Mouse (Mus musculus) C2C12 (cell line): ENCODE data around the gene Sprr4. TPM values are rescaled to one million over a fixed set of nuclear protein-coding genes. Genes with fewer than 3 reads are reported as not detected.
A peak's percentile ranks its signal among the peaks of the same experiment; 100 is the strongest.
"Not testable (repeated sequence)": the region's sequence is repeated elsewhere in the genome, so short reads cannot be mapped to it uniquely, and the experiment has no call there.

Experiments
- H3K27me3 ChIP-seq: one replicate; pipeline ENCODE4 v1.6.1; 2011; ENCODE audit not compliant: control insufficient read depth, insufficient read depth, insufficient read length
- H3K36me3 ChIP-seq: one replicate; pipeline ENCODE4 v1.6.1; 2011; ENCODE audit not compliant: control insufficient read depth, insufficient read depth
- H3K4me3 ChIP-seq: one replicate; pipeline ENCODE4 v1.5.1; 2011; ENCODE audit warnings: mild to moderate bottlenecking, control low read depth; ENCODE audit not compliant: poor library complexity, insufficient read depth, severe bottlenecking
- H3K79me2 ChIP-seq: one replicate; pipeline ENCODE4 v1.6.1; 2011; ENCODE audit not compliant: control insufficient read depth, insufficient read depth
- H3K79me3 ChIP-seq: one replicate; pipeline ENCODE4 v1.6.1; 2011; ENCODE audit warnings: low read depth, control low read depth
- H3ac ChIP-seq: one replicate; pipeline ENCODE3; 2011; ENCODE audit warnings: low read depth; ENCODE audit not compliant: control insufficient read depth, insufficient read length
- CEBPB ChIP-seq: IDR thresholded peaks from one replicate; pipeline ENCODE4 v1.6.1; 2011; ENCODE audit warnings: low read depth, mild to moderate bottlenecking, control low read depth, moderate library complexity
- CTCF ChIP-seq: IDR thresholded peaks from one replicate; pipeline ENCODE4 v1.5.1; 2011; ENCODE audit not compliant: control insufficient read depth, insufficient read depth, insufficient read length
- FOSL1 ChIP-seq: IDR thresholded peaks from one replicate; pipeline ENCODE4 v1.8.0; 2011; ENCODE audit warnings: mild to moderate bottlenecking, low read length; ENCODE audit not compliant: poor library complexity, insufficient read depth, severe bottlenecking
- MAX ChIP-seq: IDR thresholded peaks from one replicate; pipeline ENCODE4 v1.6.1; 2011; ENCODE audit warnings: mild to moderate bottlenecking, control low read depth
- MYOD1 ChIP-seq: IDR thresholded peaks from one replicate; pipeline ENCODE4 v1.6.1; 2011; ENCODE audit warnings: low read depth; ENCODE audit not compliant: control insufficient read depth, insufficient read length
- MYOG ChIP-seq: IDR thresholded peaks from one replicate; pipeline ENCODE4 v1.6.1; 2011; ENCODE audit not compliant: control insufficient read depth, insufficient read length; ENCODE audit errors: extremely low read depth
- USF1 ChIP-seq: IDR thresholded peaks from one replicate; pipeline ENCODE4 v1.6.1; 2011; ENCODE audit warnings: low read depth, mild to moderate bottlenecking, control low read depth, moderate library complexity
- long read RNA-seq, 2 experiments: library from polyadenylated mRNA; unstranded; transcript quantifications; one replicate each; pipeline ENCODE4 v2.0.0; 2019 to 2020
- polyA plus RNA-seq: library from polyadenylated mRNA; unstranded; fragments of >200 nt; fragmentation: generic; extraction: Trizol; gene quantifications from one replicate; pipeline ENCODE4 v1.2.1, GENCODE M21; 2012; ENCODE audit warnings: missing spikeins

The Sprr4 gene
- not detected for polyA plus RNA-seq
- long read RNA-seq, experiment 1: 0 reads
- long read RNA-seq, experiment 2: 0 reads

DNA sequence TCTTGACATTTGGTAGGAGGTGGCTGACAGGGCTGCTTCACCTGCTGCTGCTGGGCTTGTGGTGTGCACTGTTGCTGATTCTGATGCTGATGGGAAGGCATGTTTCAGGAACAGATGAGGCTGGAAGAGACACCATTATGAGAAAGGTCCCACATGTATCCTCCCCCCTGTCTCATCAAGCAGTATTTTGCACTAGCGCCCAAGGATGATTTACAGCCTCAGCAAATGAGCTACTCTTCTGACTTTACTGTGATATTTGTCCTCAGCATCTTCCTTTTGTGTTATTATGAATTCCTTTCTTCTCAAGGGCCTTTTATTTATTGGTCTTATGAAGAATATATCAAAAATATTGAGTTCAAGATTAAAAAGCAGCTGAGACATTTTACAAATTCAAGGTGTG lies at the start of gene Sprr4:
Gene Sprr4 (minus strand): TSS at position 101 of the 400 bp plus-strand sequence.
- no peak for TF ChIP-seq MAX
- no peak for TF ChIP-seq USF1
- no peak for TF ChIP-seq MYOG
- TF ChIP-seq CEBPB: no peak
- no peak for TF ChIP-seq MYOD1
- TF ChIP-seq CTCF: no peak
- TF ChIP-seq FOSL1: no peak
- H3ac ChIP-seq: no peak within 1 kb of the TSS
- H3K4me3 ChIP-seq: no peak within 1 kb of the TSS
- no peaks in the 10 kb centered on the region for H3K79me2 ChIP-seq
- no peaks in the 10 kb centered on the region for H3K27me3 ChIP-seq
- H3K36me3 ChIP-seq: no peaks in the 10 kb centered on the region
- no peaks in the 10 kb centered on the region for H3K79me3 ChIP-seq

GRCm38 (mm10) chr3:92534411-92534810 lies 34.1 kb upstream of the Sprr4 start, which contains the start of gene 2310046K23Rik:
2310046K23Rik (minus strand) TSS chr3:92534511.
- no peak within 1 kb of the TSS for H3K4me3 ChIP-seq
- H3K36me3 ChIP-seq: no peaks in the 10 kb centered on the region
- H3K27me3 ChIP-seq: no peaks in the 10 kb centered on the region
- H3K79me3 ChIP-seq: no peaks in the 10 kb centered on the region
- H3K79me2 ChIP-seq: no peaks in the 10 kb centered on the region
- TF ChIP-seq CTCF (no peak), FOSL1 (no peak), USF1 (no peak), CEBPB (no peak), MAX (no peak), MYOD1 (no peak), MYOG (no peak)
- no peak within 1 kb of the TSS for H3ac ChIP-seq

DNA sequence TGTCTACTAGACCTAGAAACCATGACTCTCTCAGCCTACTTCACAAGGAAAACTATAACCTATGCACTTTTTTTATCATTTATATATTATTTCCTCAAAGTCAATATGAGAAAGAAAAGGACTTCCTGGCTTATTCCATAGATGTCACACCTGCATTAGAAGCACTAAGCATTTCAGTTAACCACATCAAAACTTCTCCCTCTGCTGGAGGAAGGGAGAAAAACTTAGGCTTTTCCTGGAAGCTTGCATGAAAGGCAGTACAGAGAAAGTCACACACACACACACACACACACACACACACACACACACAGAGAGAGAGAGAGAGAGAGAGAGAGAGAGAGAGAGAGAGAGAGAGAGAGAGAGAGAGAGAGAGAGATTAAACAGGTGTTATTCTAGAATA lies 12.0 kb upstream of the Sprr4 start:
- no peaks in the 10 kb centered on the region for H3K79me2 ChIP-seq
- H3K79me3 ChIP-seq: no peaks in the 10 kb centered on the region
- no peak for TF ChIP-seq MYOG
- no peak for TF ChIP-seq CTCF
- no peak for TF ChIP-seq MYOD1
- TF ChIP-seq USF1: no peak
- TF ChIP-seq FOSL1: no peak
- no peak for TF ChIP-seq CEBPB
- TF ChIP-seq MAX: no peak
- no peak overlapping the region for H3K4me3 ChIP-seq
- H3ac ChIP-seq: no peak overlapping the region
- H3K36me3 ChIP-seq: no peaks in the 10 kb centered on the region
- H3K27me3 ChIP-seq: no peaks in the 10 kb centered on the region

GRCm38 (mm10) chr3:92510786-92511185 lies 10.5 kb upstream of the Sprr4 start:
- H3K36me3 ChIP-seq: no peaks in the 10 kb centered on the region
- peak; percentile 30 for TF ChIP-seq CEBPB
- no peak for TF ChIP-seq FOSL1
- peak; percentile 69 for TF ChIP-seq CTCF
- no peaks in the 10 kb centered on the region for H3K27me3 ChIP-seq
- no peaks in the 10 kb centered on the region for H3K79me3 ChIP-seq
- H3ac ChIP-seq: no peak overlapping the region
- H3K4me3 ChIP-seq: no peak overlapping the region
- no peaks in the 10 kb centered on the region for H3K79me2 ChIP-seq

GRCm38 (mm10) chr3:92508185-92508584 lies 7.9 kb upstream of the Sprr4 start:
- Histone ChIP-seq H3ac (no peak overlapping the region), H3K79me3 (no peaks in the 10 kb centered on the region), H3K4me3 (no peak overlapping the region), H3K36me3 (no peaks in the 10 kb centered on the region), H3K27me3 (no peaks in the 10 kb centered on the region), H3K79me2 (no peaks in the 10 kb centered on the region)
- TF ChIP-seq CEBPB (no peak), USF1 (no peak), MYOD1 (no peak), FOSL1 (no peak), MYOG (no peak), MAX (no peak), CTCF (no peak)

GRCm38 (mm10) chr3:92503528-92503927 lies 3.2 kb upstream of the Sprr4 start:
- TF ChIP-seq MAX: no peak
- no peak for TF ChIP-seq CTCF
- TF ChIP-seq MYOG: no peak
- no peak for TF ChIP-seq CEBPB
- no peak for TF ChIP-seq MYOD1
- TF ChIP-seq FOSL1: no peak
- TF ChIP-seq USF1: no peak
- no peaks in the 10 kb centered on the region for H3K36me3 ChIP-seq
- no peaks in the 10 kb centered on the region for H3K27me3 ChIP-seq
- no peak overlapping the region for H3ac ChIP-seq
- H3K79me3 ChIP-seq: no peaks in the 10 kb centered on the region
- no peaks in the 10 kb centered on the region for H3K79me2 ChIP-seq
- H3K4me3 ChIP-seq: no peak overlapping the region

- not testable (repeated sequence) for H3K79me2 ChIP-seq, H3ac ChIP-seq, H3K4me3 ChIP-seq, H3K79me3 ChIP-seq, H3K27me3 ChIP-seq, H3K36me3 ChIP-seq
These were observed 10.0 kb downstream of the Sprr4 start for GRCm38 (mm10) chr3:92490262-92490661.
